Mouse (Mus musculus) T-cell, adult 2 months (primary cell): ENCODE measurements around the gene Iqck.

Experiments
- DNase-seq: peaks from one replicate; pipeline ENCODE4 v3.0.0; 2022; ENCODE audit warnings: low spot score

Gene Iqck

GRCm38 (mm10) chr7:118912049-118912490 lies 56.5 kb downstream of the Iqck start:
- no peak for DNase-seq

DNA sequence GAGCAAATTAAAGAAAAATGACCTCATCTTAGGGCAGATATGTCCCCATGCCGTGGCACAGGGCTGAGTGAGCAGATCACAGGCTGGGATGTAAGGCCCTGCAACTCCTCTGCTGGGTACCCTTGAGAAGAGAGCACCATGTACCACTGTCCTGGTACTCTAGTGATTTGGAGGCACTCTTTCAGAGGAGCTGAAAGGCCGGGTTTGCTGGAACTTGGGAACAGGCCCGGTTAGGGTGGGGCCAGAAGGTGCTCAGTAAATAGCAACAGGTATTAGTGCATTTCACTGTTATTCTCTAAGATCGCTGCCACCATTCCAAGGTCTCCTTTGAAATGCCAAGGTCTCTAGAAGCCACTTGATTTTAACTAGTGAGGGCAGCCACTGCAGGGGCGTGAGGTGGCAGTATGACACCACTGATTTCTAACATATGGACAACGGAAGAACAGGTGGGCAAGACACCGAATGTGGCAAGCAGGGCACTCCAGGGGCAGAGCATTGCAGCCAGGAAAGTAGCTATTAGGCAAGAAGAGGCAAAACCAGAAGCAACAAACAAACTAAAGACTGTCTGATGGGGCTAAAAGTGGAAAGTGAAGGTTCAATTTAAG lies 59.1 kb downstream of the Iqck start:
- DNase-seq = no peak

GRCm38 (mm10) chr7:118919261-118920006 lies 63.9 kb downstream of the Iqck start:
- no peak for DNase-seq

DNA sequence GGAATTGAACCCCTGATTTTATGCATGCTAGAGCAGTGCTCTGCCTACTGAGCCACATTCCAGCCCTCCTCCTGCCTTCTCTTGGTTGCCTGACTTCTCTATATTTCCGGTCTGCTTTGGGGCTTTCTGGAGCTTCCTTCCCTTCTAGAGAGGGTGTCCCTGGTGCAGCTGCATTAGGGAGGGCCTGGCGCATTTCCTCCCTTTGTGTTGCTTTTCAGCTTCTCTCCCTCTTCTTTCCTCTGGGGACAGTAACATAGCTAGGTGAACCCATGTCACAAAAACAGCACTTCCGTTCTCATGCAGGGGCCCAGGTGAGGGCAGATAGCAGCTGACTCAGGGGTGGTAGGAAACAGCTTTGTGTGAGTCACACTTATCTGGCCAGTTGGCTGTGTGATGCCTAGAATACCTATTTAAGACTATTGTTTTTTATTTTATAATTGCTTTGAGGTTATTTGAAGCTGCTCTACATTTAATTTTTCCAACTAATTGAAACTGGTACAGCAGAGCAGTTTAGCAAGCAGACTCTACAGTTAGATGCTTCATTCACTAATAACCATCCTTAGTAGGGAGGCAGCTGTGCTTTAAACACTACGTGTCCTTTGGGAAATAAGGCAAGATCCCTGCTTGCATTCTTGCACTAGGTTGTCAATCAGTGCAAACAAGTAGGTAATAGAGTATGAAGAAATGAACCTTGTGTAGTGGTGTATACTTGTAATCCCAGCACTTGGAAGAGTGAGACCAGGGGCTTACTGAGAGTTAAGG lies 67.1 kb downstream of the Iqck start:
- DNase-seq = peak; percentile 10

DNA sequence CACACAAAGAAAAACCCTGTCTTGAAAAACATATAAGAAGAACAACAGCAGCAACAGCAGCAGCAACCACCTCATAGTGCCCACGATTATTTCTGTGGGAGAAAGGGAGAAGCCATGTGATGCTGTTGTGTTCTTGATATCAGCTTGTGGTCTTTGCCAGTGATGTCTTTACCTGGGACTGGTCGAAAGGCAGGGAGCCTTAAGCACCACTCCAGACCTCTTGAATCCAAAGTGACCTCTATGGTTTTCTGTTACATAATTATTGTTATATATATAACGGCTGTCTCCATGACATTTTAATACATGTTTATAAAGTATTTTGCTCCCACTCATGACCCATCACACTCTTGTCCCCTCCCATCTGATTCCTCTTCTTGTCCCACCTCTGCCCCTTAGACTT lies 70.0 kb downstream of the Iqck start:
- no peak for DNase-seq

- DNase-seq = no peak
These were observed 71.1 kb downstream of the Iqck start for GRCm38 (mm10) chr7:118926516-118927260.

DNA sequence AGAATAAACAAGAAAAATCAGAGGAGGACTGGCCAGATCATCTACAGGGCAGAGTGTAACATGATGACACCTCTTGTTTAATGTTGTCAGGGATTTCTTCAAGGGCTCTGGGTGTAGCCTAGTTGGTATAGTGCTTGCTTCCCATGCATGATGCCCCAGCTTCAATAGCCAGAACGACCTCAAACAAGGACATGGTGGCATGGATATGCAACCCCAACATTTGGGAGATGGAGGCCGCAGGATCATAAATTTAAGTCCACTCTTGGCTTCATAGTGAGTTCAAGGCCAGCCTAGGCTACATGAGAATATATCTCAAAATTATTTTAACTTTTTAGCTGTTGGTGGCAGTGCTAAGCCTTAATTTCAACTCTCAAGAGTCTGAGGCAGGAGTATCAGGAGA lies 71.7 kb downstream of the Iqck start:
- no peak for DNase-seq

DNA sequence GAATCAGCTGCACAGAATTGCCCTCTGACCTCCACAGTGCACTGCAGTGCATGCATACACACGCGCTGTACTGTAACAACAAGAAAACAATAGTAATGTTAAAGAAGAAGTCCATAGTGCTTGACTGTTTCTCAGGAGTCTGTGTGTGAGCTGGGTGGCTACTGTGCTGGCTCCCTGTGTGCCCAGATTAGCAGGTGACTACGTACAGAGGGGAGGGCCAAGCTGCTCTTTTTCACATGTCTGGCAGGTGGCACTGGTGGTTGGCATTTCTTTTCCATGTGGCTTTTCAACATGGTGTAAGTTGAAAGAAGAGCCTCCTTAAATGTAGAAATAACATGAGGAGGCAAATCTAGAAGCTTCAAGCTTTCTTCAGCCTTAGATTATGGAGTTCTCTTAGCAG lies 72.8 kb downstream of the Iqck start:
- no peak for DNase-seq

DNA sequence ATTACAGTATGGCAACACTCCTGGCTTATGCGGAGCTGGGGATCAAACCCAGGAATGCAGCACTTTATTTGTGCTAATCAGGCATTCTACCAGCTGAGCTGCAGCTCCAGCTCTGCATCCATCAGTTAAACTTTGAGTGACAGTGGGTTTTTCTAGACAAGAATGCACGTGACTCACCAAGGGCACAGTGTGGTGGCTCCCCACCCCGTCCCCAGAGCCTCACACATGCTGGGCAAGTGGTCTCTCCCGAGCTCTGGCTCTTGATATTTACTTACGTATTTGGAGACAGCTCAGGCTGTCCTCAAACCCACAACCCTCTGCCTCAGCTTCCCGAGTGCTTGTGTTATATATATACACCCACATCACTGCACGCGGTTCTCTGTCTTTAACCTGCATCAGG lies 73.4 kb downstream of the Iqck start:
- DNase-seq = no peak

- no peak for DNase-seq
These were observed 74.2 kb downstream of the Iqck start for GRCm38 (mm10) chr7:118929601-118930311.

GRCm38 (mm10) chr7:118931502-118932395 lies 76.2 kb downstream of the Iqck start:
- DNase-seq = no peak

DNA sequence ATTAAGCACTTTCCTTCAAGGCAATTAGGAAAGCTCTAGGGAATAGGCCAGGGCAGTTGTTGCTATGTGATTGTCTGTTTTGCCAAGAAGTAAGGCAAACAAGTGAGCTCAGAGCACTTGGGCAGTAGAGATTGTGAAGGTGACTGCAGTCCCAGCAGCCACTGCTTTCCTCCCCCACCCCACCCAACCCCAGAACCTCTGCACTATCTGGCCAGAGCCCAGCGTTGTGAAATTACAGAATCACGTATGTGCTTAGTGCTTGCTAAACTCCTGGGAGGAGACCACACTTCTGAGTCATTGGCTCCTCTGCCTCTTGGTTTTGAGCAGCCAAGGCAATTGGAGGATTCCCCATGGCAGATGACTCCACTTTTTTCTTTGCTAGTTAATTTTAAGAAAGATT lies 79.8 kb downstream of the Iqck start:
- DNase-seq = no peak

- no peak for DNase-seq
These were observed 81.3 kb downstream of the Iqck start for GRCm38 (mm10) chr7:118936844-118937243.

- DNase-seq = no peak
These were observed 82.2 kb downstream of the Iqck start for GRCm38 (mm10) chr7:118937469-118938387.

GRCm38 (mm10) chr7:118942297-118942696 lies 86.7 kb downstream of the Iqck start:
- no peak for DNase-seq

GRCm38 (mm10) chr7:118943170-118943569 lies 87.6 kb downstream of the Iqck start:
- DNase-seq = no peak

DNA sequence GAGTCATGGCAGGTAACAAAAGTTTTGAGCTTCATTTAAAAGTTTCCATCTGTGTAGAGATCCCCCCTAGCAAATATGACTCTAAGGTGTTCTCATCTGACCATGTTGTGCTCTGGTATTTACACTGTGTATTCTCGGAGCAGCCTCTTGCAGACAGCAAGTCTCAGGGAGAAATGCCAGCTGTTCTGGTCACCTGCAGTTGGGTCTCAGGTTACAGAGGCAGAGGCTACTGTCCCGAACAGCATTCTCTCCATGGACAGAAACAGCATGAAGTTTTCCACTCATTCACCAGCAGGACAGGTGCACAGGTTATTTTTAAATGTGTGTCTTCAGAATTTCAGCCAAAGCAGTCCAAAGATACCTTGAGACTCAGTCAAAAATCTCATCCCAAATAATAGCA lies 89.3 kb downstream of the Iqck start:
- DNase-seq = no peak

GRCm38 (mm10) chr7:118947241-118947640 lies 91.7 kb downstream of the Iqck start:
- no peak for DNase-seq

DNA sequence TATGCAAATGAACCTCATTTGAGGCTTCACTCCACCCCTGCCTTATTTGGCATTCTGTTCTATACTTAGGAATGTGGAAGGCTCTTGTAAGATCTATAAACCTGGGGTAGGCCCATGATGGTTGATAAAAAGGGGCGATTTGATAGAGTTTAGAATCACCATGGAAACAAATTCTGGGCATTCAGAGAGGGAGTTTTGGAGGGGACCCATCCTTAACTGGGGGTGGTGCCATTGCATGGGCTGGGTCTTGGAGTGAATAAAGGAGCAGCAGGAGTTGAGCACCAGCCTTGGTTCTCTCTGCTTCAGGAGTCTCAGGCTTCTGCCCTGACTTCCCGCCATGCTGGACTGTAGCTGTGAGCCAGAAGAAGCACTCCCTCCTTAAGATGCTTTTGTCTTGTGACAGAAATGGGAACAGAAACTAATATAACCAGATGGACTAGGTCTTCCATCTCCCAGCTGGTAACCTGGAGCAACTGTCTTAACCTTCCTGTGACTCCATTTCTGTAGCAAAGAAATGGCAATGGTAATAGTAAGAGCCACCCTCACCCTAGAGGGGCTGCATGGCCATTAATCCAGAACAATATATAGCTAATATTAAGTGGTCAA lies 93.2 kb downstream of the Iqck start:
- DNase-seq = no peak
